Mouse (Mus musculus) heart, adult 9 months (tissue): ENCODE measurements around the gene Ugt1a6a.

Source experiments
- DNase-seq, 2 experiments: peaks; one replicate each; pipeline ENCODE4 v3.0.0; 2022; ENCODE audit warnings: low spot score in 2 of 2

The Ugt1a6a gene

GRCm38 (mm10) chr1:88212341-88213045, 77.9 kb downstream of the Ugt1a6a start:
- DNase-seq: peak; percentile 3 to 6

DNA sequence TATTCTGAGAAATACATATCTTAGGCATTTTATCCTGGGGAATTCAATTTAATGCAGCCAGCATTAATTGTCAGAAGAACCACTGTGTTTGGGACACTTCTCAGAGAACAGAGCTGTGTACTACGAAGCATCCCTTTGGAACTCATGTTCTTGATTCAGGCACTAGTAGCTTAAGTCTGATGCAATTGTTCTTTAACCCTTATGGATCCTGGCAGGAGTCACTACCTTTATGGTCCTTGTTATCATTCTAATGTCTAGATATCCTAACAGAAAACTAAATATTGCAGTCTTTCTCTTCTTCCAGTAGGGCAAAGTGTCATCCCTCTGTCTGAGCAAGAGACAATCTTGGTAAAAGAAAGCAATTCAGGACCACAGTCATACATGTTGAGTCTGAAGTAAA, 78.5 kb downstream of the Ugt1a6a start:
- DNase-seq: peak; percentile 5

DNA sequence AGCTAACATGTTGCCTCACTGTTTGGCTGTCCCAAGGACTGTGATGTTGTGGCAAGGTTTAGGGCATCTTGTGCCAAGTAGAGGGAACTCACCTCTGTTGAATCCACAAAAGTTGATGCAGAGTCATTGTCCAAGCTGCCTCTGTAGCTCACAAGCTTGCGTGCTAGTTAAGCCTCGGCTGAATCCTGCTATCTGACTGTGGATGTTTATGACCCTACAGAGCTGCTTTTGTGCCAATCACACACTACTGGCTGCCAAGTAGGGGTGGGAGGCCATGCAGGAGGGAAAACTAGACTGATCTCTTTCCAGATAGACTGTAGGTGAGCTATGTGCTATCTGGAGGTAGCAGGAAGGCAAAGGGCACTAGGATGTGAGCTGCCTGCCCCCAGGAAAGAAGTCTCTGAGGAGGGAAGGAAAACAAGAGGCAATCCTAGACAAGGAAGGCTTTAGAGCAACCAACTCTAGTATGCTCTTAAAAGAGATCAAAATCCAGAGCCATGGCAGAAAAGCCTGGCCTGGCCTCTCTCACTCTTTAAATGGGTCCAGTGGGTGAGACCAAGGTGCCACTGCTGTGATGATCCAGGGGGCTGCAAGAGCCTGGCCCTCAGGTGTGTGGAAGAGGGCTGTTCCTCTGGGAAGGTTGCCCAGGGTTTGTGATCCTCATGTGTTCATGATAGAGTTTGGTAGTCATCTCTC, 79.3 kb downstream of the Ugt1a6a start:
- DNase-seq: peak; percentile 7 to 8

DNA sequence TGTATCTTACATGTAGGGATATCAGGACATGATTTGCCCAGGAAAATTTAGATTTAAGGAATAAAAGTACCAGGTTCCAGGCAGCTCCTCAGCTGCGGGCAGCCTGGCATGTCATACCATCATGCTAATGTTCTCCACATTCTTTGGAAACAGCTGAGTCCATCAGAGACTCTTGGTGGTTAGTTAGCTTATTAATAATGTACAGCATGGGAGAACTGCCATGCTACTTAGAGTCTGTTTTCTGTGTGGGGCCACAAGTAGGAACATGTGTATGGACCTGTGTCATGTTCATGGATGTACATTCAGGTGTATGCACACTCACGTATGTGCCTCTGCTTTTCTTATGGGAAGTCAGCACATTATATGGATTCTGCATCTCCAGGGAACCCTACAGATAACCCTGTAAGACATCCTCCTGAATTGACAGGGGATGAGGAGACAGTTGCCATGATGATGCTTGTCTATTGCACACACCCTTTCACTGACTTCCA, 79.9 kb downstream of the Ugt1a6a start:
- DNase-seq: peak; percentile 10 to 12

DNA sequence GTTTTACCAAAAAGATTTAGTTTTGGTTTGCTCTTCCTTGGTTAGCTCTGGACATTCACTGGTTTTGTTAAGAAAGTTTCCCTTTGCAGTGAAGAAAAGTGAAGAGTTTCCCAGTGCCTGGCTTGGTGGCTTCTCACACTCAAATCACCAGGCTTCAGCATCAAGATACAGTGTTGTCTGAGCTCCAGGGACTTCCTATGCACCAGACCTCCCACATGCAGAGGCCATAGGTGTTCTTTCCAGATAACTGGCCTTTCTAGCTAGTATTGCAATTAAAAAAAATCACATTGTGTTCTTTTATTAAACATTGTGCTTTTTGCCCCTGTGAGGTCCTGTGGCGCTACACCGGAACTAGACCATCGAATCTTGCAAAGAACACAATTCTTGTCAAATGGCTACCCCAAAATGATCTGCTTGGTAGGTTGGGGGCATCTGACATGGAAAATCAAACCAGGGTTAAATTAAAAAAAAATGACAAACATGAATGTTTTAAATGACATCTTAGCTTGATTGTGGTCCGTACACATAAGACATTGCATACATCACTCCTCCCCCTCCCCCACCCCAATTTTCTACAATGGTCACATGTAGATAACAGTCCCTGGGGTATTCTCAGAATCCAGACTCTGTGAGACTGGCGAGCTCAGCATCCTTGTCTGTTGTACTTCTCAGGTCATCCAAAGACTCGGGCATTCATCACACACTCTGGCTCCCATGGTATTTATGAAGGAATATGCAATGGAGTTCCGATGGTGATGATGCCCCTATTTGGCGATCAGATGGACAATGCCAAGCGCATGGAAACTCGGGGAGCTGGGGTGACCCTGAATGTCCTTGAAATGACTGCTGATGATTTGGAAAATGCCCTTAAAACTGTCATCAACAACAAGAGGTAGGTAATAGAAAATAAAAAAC, 81.1 kb downstream of the Ugt1a6a start:
- DNase-seq: peak; percentile 3 to 4

DNA sequence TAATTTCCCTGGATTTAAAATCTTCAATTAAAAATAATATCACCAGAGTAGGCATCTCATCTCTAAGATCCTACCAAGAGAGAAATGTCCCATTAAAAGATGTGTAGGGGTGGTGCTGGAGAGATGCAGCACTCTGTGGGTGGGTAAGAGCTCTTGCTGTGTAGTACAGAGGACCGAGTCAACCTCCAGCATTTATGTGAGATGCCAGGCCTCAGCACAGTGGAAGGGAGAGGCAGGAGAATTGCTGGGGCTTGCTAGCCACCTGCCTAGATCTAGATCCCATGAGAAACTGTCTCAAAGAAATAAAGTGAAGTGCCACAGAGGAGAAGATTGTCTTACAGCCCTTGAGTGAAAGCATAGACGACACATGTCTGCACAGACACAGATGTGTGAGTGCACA, 81.9 kb downstream of the Ugt1a6a start:
- no peak for DNase-seq

DNA sequence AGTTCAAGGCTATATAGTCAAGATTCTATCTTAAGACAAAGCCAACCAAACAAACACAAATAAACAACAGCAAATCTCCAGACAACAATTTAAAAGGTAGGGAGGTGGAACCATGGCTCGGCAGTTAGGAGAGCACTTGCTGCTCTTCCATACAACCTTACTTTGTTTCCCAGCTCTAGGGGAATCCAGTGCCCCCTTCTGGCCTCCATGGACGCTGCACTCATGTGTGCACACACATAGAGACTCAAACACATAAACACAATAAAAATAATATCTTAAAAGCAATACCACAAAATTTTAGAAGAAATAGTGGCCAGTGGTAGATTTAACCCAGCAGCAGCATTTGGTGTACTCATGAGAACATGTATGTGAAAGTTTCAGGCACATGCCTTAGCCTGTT, 82.5 kb downstream of the Ugt1a6a start:
- DNase-seq: peak; percentile 5 to 12

GRCm38 (mm10) chr1:88217576-88217975, 83.0 kb downstream of the Ugt1a6a start:
- DNase-seq: peak in 1 of 2 experiments; percentile 2

- peak; percentile 6 to 15 for DNase-seq
Observed at GRCm38 (mm10) chr1:88218051-88218450, 83.4 kb downstream of the Ugt1a6a start.

DNA sequence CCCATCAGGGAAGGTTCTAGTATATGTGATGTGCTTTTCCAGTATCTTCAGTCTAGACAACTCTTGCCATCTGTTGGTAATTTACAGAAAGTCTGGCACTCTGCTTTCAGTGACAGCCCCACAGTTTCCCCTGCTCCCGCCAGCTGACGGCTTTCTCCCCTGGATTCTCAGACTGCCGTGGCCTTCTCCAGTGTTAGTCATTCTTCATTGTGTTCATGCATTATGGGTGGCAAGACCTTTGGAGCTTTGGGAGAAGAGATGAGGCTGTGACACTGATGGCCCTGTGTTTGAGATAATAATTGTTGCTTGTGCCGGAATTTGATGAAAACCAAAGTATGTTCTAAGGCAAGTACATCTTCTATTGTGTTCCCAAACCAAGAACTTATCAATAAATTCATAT, 84.0 kb downstream of the Ugt1a6a start:
- peak in 1 of 2 experiments; percentile 4 for DNase-seq

GRCm38 (mm10) chr1:88219054-88219453, 84.4 kb downstream of the Ugt1a6a start:
- DNase-seq: peak; percentile 4 to 12

- peak; percentile 10 to 14 for DNase-seq
Observed at GRCm38 (mm10) chr1:88220336-88220735, 85.7 kb downstream of the Ugt1a6a start.

DNA sequence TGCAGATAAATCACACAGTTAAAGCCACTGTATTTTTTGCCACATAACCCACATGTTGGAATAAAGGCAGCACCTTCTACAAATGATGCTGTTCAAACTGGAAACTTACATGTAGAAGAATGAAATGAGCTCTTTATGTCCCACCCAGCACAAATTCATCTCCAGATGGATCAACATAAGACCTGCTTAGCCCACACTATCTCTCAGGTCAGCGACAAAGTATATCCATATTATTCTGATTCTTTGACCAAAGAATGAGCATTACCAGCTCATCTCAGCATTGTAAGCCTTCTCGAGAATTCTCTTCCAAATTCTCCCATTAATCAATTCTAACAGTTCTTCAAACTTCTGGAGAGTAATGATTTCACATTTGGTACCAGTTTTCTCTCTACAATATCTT, 87.6 kb downstream of the Ugt1a6a start:
- DNase-seq: no peak

DNA sequence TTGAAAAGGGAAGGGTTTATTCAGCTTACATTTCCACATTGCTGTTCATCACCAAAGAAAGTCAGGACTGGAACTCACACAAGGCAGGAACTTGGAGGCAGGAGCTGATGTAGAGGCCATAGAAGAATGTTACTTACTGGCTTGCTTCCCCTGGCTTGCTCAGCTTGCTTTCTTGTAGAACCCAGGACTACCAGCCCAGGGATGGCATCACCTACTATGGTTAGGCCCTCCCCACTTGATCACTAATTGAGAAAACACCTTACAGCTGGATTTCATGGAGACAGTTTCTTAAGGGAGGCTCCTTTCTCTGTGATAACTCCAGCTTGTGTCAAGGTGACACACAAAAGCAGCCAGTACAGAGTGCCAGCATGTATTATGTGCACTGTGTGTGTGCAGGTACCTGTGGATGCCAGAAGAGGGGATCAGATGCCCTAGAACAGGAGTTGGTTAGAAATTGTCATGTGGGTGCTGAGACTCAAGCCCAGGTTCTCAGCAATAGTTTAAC, 88.5 kb downstream of the Ugt1a6a start:
- DNase-seq: peak; percentile 11 to 14

GRCm38 (mm10) chr1:88223591-88223990, 89.0 kb downstream of the Ugt1a6a start:
- peak; percentile 8 to 17 for DNase-seq

- peak; percentile 46 to 48 for DNase-seq
Observed at GRCm38 (mm10) chr1:88224029-88224776, 89.6 kb downstream of the Ugt1a6a start.

- peak; percentile 10 to 13 for DNase-seq
Observed at GRCm38 (mm10) chr1:88225301-88225700, 90.7 kb downstream of the Ugt1a6a start.

- DNase-seq: peak in 1 of 2 experiments; percentile 14
Observed at GRCm38 (mm10) chr1:88225741-88226140, 91.1 kb downstream of the Ugt1a6a start.

GRCm38 (mm10) chr1:88226670-88227379, 92.2 kb downstream of the Ugt1a6a start, which contains the start of gene Mroh2a:
TSS of gene Mroh2a (plus strand) at chr1:88226986.
- peak; percentile 47 to 73 for DNase-seq

DNA sequence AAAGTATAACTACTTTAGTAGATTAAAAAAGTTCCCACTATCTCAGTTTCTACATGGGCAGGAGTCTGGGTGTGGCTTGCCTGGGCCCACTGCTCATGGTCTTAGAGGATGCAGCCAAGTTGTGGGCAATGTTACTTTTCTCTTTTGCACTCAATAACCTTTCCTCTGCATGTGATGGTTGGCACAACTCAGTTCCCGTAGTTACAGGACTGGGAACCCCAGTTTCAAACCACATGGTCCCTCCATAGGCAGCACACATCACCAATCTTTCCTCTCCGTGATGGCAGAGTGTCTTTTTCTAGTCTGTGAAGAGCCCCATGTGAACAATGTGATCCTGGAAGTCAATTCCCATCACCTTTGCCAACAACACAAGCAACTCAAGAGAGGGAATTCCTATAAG, 92.9 kb downstream of the Ugt1a6a start:
- DNase-seq: peak in 1 of 2 experiments; percentile 18
